Mouse (Mus musculus): Measurements from ENCODE around the gene Sorl1. TPM values are rescaled to one million over a fixed set of nuclear protein-coding genes. Genes with fewer than 3 reads are reported as not detected.
A peak's percentile ranks its signal among the peaks of the same experiment; 100 is the strongest.

Sorl1 gene
- polyA plus RNA-seq, 1 experiment from 2014 or later: 9.6 TPM

DNA sequence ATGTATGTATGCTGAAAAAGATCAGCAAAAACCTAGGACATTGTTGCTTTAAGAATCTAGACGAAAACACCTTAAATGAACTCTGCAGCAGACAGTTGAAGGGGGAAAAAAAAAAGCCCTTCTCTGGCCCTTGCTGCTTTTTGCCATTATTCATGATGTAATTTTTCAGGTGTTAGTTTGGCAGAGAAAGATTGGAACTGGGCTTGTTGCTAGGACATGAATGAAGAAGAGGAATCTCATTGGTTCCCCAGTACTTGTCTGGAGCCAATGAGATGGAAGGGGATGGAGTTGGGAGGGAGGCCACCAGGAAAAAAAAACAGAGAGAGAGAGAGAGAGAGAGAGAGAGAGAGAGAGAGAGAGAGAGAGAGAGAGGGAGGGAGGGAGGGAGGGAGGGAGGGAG lies 187.5 kb downstream of the Sorl1 start:
- peaks cover 29% of the 10 kb centered on the region for H3K4me1 ChIP-seq (replicated peaks)
- WGBS: 50% methylated on average over 1 of the region's 1 CpGs
- no peak overlapping the region for H3K4me2 ChIP-seq
- no peak overlapping the region for H3K9ac ChIP-seq
- no peak for ATAC-seq (ENCODE audit: insufficient number of reproducible peaks, low FRiP score)
- no peaks in the 10 kb centered on the region for H3K36me3 ChIP-seq
- no peaks in the 10 kb centered on the region for H3K9me3 ChIP-seq (replicated peaks)
- no peaks in the 10 kb centered on the region for H3K27me3 ChIP-seq (replicated peaks)
- H3K27ac ChIP-seq (ENCODE audit: poor library complexity, severe bottlenecking): no peak overlapping the region
- H3K4me3 ChIP-seq: no peak overlapping the region

DNA sequence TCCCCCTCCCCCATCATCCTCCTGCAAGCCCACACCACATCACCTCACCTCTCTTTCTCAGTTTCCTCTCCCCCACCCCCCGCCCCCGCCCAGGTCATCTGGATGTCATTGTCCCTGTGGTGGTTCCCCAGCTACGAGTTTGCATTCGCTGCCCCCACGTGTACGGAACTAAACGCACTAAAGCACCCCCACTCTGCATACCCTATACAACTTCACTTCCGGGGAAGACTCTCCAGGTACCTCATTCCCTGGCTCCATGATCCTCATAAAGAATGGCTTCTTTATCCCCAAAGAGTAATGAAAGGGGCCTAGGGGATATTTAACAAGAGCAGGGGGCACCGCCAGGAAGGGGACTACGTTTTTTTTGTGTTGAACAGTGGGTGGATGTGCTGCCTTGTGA lies 188.1 kb downstream of the Sorl1 start:
- Histone ChIP-seq H3K4me3 (peak overlapping the region; percentile 51), H3K27me3 (replicated peaks) (no peaks in the 10 kb centered on the region), H3K9me3 (replicated peaks) (no peaks in the 10 kb centered on the region), H3K27ac (ENCODE audit: poor library complexity, severe bottlenecking) (peak overlapping the region; percentile 66), H3K4me1 (replicated peaks) (peaks cover 29% of the 10 kb centered on the region), H3K9ac (peak overlapping the region; percentile 82), H3K4me2 (peak overlapping the region; percentile 91), H3K36me3 (no peaks in the 10 kb centered on the region)
- 4% methylated on average over 9 of the region's 10 CpGs for WGBS
- ATAC-seq (ENCODE audit: insufficient number of reproducible peaks, low FRiP score): no peak

DNA sequence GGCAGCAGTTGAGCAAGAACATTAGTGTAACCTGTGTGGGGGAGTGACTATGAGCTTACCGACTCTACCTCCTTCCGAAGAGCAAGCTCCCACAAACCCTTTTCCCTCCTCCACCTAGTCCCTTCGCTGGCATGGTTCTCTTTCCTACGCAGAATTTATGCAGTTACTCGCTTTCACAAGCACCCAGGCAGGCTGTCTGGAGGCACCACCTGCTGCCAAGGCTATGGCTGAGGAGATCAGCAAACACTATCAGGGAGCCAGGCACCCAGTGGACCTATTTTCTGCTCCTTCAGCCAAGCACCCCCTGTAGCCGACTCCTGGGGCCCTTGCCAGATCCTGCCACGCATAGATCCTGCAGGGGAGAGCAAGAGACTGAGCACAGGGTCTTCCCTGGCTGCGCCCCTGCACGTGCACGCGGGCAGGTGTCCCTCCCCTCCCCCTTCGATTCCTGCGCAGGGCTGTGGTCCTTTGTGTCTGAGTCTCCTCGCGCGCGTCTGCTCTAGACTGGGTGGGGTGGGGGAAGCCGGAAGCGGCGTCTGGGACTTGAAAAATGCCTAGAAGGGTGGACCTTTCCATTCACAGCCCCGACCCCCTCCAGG lies 188.6 kb downstream of the Sorl1 start:
- H3K9me3 ChIP-seq (replicated peaks): no peaks in the 10 kb centered on the region
- no peaks in the 10 kb centered on the region for H3K36me3 ChIP-seq
- H3K27me3 ChIP-seq (replicated peaks): no peaks in the 10 kb centered on the region
- H3K4me2 ChIP-seq: peak overlapping the region; percentile 91
- H3K4me1 ChIP-seq (replicated peaks): peaks cover 29% of the 10 kb centered on the region
- peak overlapping the region; percentile 82 for H3K9ac ChIP-seq
- ATAC-seq (ENCODE audit: insufficient number of reproducible peaks, low FRiP score): peak; percentile 80
- H3K4me3 ChIP-seq: peak overlapping the region; percentile 51
- WGBS: 2% methylated on average over 21 of the region's 21 CpGs
- peak overlapping the region; percentile 66 for H3K27ac ChIP-seq (ENCODE audit: poor library complexity, severe bottlenecking)

DNA sequence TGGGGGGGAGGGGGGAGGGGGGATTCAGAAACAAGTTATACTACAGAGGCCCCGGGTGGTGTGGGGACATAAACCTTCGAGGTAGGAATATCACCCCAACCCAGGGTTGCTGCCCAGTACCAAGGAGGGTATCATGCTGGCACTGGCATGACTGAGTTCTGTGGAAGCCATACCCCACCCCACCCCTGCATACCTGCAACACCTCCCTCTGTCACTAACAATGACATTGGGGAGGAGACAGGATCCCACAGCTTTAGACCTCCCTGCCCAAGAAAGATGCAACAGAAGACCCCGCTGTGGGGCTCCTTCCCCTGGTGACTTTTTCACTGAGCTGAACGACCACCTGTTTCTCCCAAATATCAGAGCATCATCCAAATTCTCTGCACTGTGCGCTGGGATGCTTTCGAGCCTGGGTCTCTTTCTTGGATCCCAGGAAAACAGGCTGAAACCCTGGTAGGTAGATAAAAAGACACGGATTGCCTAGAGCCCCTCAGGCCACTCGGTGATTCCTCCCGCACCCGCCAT lies 189.2 kb downstream of the Sorl1 start:
- 19% methylated on average over 10 of the region's 10 CpGs for whole genome bisulfite sequencing

DNA sequence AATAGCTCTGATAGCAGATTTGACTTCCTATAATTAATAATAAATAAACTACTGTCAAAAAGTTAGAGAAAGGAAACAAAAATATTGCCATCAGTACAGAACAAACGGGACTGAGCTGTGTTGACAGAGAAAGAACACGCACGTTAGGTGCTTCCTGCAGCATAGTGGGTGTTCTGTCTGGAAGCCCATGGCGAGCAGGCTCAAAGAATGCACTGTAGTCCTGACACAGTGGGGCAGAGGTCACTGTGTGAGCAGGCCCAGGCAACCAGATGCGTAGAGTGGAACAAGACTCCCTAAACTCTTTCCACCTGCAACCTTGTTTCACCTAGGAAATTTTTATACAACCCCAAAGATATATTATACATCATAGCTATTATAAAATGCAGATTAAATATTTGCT lies 194.1 kb downstream of the Sorl1 start:
- Histone ChIP-seq H3K9ac (no peak overlapping the region), H3K27ac (ENCODE audit: poor library complexity, severe bottlenecking) (no peak overlapping the region), H3K27me3 (replicated peaks) (no peaks in the 10 kb centered on the region), H3K4me1 (replicated peaks) (peaks cover 5% of the 10 kb centered on the region), H3K4me2 (no peak overlapping the region), H3K9me3 (replicated peaks) (no peaks in the 10 kb centered on the region), H3K36me3 (no peaks in the 10 kb centered on the region), H3K4me3 (no peak overlapping the region)
- no peak for ATAC-seq (ENCODE audit: insufficient number of reproducible peaks, low FRiP score)
- WGBS: 49% methylated on average over 5 of the region's 5 CpGs

More for the DNA sequence above, 189.2 kb downstream of the Sorl1 start:
- H3K4me3 ChIP-seq: peak overlapping the region; percentile 51
- H3K9me3 ChIP-seq (replicated peaks): no peaks in the 10 kb centered on the region
- no peak overlapping the region for H3K27ac ChIP-seq (ENCODE audit: poor library complexity, severe bottlenecking)
- H3K4me1 ChIP-seq (replicated peaks): peaks cover 29% of the 10 kb centered on the region
- peak overlapping the region; percentile 91 for H3K4me2 ChIP-seq
- peak overlapping the region; percentile 82 for H3K9ac ChIP-seq
- no peaks in the 10 kb centered on the region for H3K27me3 ChIP-seq (replicated peaks)
- ATAC-seq (ENCODE audit: insufficient number of reproducible peaks, low FRiP score): no peak
- H3K36me3 ChIP-seq: no peaks in the 10 kb centered on the region

DNA sequence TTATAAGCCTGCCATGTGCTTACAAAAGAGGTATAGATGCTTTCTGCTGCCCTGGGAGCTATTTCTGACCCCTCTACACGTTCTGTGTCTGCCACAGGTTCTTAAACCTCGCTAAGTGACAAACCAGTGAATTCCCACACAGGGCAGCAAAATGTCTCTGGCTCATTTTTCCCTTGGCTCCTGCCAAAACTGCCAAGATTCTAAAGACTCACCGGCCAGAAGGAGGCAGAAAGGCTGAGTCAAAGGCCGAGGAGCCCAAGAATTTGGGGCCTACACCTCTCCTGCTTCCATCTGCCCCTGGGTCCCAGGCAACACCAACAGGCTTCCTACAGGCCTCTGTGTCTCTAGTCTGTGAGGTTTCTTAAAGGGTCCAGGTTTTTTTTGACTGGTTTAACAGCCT lies 198.4 kb downstream of the Sorl1 start:
- Histone ChIP-seq H3K4me1 (replicated peaks) (no peaks in the 10 kb centered on the region), H3K27me3 (replicated peaks) (no peaks in the 10 kb centered on the region), H3K4me3 (no peak overlapping the region), H3K4me2 (no peak overlapping the region), H3K27ac (ENCODE audit: poor library complexity, severe bottlenecking) (no peak overlapping the region), H3K9me3 (replicated peaks) (peaks cover 5% of the 10 kb centered on the region; the same call in 1 of the 2 replicates), H3K36me3 (no peaks in the 10 kb centered on the region), H3K9ac (no peak overlapping the region)
- no peak for ATAC-seq (ENCODE audit: insufficient number of reproducible peaks, low FRiP score)
- 54% methylated on average over 4 of the region's 4 CpGs for WGBS

DNA sequence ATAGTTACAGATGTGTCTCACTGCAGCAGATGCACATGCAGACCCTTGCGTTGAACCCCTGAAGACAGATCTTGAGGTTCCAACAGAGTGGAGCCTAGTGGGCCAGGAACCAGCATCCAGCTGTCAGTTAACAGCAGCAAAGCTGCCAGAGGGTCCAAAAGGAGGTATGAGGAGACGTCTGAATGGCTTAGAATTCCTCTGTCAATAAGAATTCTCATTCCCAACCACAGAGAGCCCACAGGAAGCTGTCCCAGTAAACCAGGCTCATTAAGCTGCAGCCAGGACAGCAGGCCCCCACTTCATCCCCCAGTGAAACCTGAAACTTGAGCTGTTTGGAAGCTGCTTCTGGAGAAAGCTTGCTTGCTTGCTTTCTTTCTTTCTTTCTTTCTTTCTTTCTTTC lies 200.0 kb downstream of the Sorl1 start:
- H3K27me3 ChIP-seq (replicated peaks): no peaks in the 10 kb centered on the region
- H3K4me2 ChIP-seq: no peak overlapping the region
- no peak overlapping the region for H3K9ac ChIP-seq
- H3K4me1 ChIP-seq (replicated peaks): peaks cover under 1% of the 10 kb centered on the region; the same call in 1 of the 2 replicates
- no peak for ATAC-seq (ENCODE audit: insufficient number of reproducible peaks, low FRiP score)
- WGBS: 41% methylated on average over 2 of the region's 2 CpGs
- peaks cover 5% of the 10 kb centered on the region; the same call in 1 of the 2 replicates for H3K9me3 ChIP-seq (replicated peaks)
- no peak overlapping the region for H3K4me3 ChIP-seq
- no peak overlapping the region for H3K27ac ChIP-seq (ENCODE audit: poor library complexity, severe bottlenecking)
- no peaks in the 10 kb centered on the region for H3K36me3 ChIP-seq

DNA sequence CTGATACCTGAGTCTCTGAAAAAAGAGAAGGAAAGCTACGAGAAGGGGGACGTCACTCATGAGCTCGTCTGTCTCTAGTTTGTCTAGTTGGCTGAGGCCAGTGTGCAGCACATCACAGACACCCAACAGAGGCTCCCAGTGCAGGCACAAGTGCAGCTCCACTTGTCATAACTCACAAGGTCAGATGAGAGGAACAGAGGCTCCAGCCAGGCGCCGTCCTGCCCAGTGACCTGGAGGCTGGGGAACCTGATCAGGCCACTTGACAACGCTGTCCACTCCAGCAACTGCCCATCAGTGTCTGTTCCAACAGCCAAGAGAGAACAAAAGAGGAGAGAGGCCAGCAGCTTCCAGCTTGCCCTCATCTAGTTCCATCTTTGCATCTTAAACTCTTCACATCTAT lies 201.7 kb downstream of the Sorl1 start:
- Histone ChIP-seq H3K9ac (no peak overlapping the region), H3K4me2 (no peak overlapping the region), H3K27me3 (replicated peaks) (no peaks in the 10 kb centered on the region), H3K9me3 (replicated peaks) (peaks cover 5% of the 10 kb centered on the region; the same call in 1 of the 2 replicates), H3K4me1 (replicated peaks) (peaks cover 7% of the 10 kb centered on the region), H3K4me3 (no peak overlapping the region), H3K36me3 (no peaks in the 10 kb centered on the region), H3K27ac (ENCODE audit: poor library complexity, severe bottlenecking) (no peak overlapping the region)
- WGBS: 56% methylated on average over 6 of the region's 6 CpGs
- no peak for ATAC-seq (ENCODE audit: insufficient number of reproducible peaks, low FRiP score)

DNA sequence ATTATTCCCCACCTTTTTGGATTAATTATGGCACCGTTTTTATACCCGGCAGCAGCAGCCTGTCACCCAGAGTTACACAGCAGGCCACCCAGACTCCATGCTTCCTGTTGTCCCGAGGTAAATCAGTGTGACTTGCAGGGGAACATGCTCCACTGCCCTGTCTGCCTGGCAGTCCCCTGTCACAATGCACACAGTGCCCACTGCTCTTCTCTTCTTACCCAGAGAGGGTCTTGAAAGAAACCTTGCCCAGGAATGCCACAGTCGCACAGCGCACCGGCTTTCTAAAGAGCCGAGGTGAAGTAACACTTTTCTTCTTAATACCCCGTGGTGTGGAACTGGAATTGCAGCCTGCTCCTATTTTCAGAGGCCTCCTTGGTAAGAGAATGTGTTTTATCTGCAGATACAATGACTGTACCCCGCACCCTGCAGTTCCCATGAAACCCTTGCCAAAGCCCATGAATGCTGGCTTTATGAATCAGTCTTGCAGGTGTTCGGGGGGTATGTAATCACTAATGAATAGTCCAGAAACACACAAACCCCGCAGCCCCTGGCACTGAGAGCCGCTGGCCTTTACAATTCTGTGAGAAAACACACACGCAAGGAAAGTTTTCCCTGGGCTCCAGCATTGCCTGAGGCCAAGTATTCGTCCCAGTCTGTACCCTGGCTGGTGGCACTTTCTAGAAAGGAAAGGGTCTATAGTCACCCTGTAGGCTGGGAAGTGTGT lies 205.3 kb downstream of the Sorl1 start:
- Histone ChIP-seq H3K4me3 (no peak overlapping the region), H3K4me2 (no peak overlapping the region), H3K9me3 (replicated peaks) (peaks cover 5% of the 10 kb centered on the region; the same call in 1 of the 2 replicates), H3K4me1 (replicated peaks) (peaks cover 7% of the 10 kb centered on the region), H3K36me3 (no peaks in the 10 kb centered on the region), H3K27me3 (replicated peaks) (no peaks in the 10 kb centered on the region), H3K27ac (ENCODE audit: poor library complexity, severe bottlenecking) (no peak overlapping the region), H3K9ac (0 out of 2 replicates have a peak overlapping the region, but pooled peaks have one; percentile 32)
- 62% methylated on average over 14 of the region's 14 CpGs for WGBS
- no peak for ATAC-seq (ENCODE audit: insufficient number of reproducible peaks, low FRiP score)

DNA sequence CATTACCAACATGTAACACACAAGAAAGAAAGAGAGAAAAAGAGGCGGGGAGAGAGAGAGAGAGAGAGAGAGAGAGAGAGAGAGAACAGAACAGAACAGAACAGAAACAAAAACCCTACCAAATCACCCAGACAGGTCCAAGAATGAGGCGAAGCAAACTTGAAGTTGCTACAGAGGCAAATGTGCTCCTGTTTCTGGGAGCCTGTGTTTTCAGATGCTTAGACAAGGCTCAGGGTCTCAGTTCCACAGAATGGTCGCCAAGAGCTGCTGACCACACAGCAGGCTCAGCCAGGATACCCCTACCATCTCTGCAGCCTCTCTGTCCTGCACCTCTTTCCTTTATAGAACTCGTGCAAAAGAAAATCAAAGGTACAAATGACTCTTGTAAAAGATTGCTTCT lies 205.9 kb downstream of the Sorl1 start:
- Histone ChIP-seq H3K4me1 (replicated peaks) (peaks cover 7% of the 10 kb centered on the region), H3K4me2 (no peak overlapping the region), H3K9me3 (replicated peaks) (peaks cover under 1% of the 10 kb centered on the region; the same call in 1 of the 2 replicates), H3K9ac (no peak overlapping the region), H3K27me3 (replicated peaks) (no peaks in the 10 kb centered on the region), H3K36me3 (no peaks in the 10 kb centered on the region), H3K27ac (ENCODE audit: poor library complexity, severe bottlenecking) (no peak overlapping the region), H3K4me3 (no peak overlapping the region)
- 64% methylated on average over 4 of the region's 4 CpGs for WGBS
- no peak for ATAC-seq (ENCODE audit: insufficient number of reproducible peaks, low FRiP score)

DNA sequence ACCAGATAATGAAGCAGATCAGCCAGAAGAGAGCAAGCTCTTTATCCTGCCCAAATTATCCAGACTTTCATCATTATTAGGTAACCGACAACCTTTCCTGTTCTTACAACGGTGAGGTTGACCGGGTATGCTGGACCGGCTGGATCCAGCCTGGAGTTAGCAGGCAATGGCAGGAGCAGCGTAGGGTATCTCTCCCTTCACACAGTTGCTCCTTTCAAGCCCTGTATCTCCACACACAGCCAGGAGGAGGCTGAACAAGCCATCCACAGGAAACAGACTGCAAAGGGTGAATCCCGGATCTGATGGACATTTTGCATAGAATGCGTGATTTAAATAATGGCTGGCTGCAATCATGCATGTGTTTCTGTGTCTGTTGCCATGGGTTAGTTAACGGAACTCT lies 208.5 kb downstream of the Sorl1 start:
- no peak for ATAC-seq (ENCODE audit: insufficient number of reproducible peaks, low FRiP score)
- WGBS: 73% methylated on average over 8 of the region's 8 CpGs
- Histone ChIP-seq H3K4me3 (no peak overlapping the region), H3K36me3 (no peaks in the 10 kb centered on the region), H3K27me3 (replicated peaks) (no peaks in the 10 kb centered on the region), H3K9ac (no peak overlapping the region), H3K9me3 (replicated peaks) (no peaks in the 10 kb centered on the region; the same call in 1 of the 2 replicates), H3K4me2 (no peak overlapping the region), H3K27ac (ENCODE audit: poor library complexity, severe bottlenecking) (no peak overlapping the region), H3K4me1 (replicated peaks) (peaks cover 7% of the 10 kb centered on the region)

Data from heart, embryonic 12.5 days (tissue).